Mouse (Mus musculus) adrenal gland, adult 18-20 months (tissue): ENCODE data around the gene Ntrk1. TPM values are rescaled to one million over a fixed set of nuclear protein-coding genes. Genes with fewer than 3 reads are reported as not detected.

ENCODE experiments used
- DNase-seq, 2 experiments: peaks; one replicate each; pipeline ENCODE4 v3.0.0; 2021 to 2022; ENCODE audit warnings: low spot score in 2 of 2
- total RNA-seq, 2 experiments: library from RNA; stranded (reverse); gene quantifications; 1 replicate in 1 of 2; 2 replicates in 1 of 2; pipeline ENCODE4 v1.2.3; 2021

The Ntrk1 gene
- total RNA-seq, 2 experiments from 2014 or later = 7.1 to 12.5 TPM

DNA sequence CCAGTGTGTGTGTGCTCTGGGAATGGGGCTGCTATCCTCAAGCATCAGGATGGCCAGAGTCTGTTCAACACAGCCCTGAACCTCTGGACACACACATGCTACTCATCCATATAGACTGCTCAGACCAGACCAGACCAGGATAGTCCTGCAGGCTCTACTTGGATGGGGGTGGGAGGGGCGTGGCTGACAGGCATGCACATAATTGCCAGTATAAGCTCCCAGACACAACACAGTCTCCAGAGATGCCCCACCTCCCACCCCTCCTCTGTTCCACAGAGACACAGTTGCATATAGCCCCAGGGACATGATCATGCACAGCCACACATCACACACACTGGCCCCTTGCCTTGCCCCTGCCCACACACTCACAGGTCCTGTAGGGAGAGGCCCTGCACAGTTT, 5.7 kb downstream of the Ntrk1 start:
- no peak for DNase-seq

DNA sequence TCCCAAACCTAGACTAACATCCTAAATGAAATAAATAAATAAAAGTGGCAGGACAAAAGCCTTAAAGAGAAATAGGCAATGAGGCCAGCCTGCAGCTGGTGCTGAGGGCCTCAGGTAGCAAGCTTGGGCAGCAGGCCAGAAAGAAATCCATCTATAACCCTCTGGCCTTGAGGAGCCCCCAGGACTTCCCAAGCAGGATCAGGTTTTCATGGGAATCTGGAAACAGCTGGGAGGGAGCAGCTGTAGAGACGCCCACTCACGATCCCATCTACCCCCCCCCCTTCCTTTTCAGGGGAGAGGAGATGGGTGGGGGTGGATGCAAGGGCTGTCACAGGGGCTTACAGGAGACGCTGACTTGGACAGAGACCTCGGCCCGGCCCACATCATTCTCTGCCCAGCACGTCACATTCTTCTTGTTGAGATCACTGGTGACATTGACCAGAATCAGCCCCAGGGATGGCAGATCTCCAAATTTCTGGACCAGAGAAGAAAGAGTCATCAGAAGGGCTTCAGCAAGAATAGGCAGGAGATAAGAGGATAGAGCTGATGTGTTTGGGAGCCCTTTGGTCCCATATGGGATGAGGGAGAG, 9.2 kb downstream of the Ntrk1 start:
- DNase-seq = no peak

DNA sequence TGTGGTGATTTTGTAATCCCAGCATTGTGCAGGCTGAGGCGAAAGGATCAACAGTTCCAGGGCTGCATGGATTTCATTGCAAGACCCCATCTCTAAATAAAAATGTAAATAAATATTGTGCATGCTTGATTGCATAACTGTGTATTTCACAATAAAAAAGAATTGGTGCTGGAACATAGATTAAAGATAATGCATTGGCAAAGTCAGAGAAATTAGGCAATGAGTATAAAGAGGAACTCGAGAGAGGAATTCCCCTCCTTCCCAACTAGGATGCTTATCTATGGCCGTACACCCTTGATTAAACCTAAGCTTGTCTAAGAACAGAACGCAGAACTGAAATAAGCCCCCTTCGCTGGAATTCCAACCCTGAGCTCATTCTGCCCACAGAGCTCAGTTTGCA, 9.8 kb downstream of the Ntrk1 start:
- no peak for DNase-seq

DNA sequence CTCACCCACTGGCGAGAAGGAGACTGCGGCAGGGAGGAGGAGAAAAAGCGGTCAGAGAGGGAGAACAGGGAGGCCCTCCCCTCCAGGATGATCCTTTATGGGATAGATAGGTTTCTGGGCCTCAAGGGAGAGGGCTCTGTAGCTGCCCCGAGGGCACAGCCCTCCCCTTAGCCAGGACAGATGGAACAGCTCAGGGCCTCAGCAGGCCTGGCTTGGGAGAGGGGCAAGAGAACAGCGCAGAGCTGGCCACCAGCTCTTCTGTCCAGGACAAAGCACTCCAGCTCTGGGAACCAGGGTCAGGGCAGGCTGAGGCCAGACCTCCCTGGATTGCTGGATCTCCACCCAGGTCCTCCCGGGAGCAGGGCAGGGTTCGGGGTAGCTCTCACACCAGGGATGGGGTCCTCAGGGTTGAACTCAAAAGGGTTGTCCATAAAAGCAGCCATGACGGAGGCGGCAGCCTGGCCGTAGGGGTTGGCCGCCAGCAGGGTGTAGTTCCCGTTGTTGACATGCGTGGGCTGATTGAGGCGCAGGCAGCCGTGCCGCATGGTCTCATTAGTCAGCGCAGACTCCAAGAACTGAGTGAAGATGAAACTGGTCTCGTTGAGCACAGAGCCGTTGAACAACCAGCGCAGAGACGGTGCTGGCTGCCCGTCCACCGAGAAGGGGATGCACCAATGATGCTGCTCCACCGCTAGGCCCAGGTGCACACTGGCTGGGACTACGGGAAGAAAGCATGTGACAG, 11.5 kb downstream of the Ntrk1 start:
- no peak for DNase-seq

DNA sequence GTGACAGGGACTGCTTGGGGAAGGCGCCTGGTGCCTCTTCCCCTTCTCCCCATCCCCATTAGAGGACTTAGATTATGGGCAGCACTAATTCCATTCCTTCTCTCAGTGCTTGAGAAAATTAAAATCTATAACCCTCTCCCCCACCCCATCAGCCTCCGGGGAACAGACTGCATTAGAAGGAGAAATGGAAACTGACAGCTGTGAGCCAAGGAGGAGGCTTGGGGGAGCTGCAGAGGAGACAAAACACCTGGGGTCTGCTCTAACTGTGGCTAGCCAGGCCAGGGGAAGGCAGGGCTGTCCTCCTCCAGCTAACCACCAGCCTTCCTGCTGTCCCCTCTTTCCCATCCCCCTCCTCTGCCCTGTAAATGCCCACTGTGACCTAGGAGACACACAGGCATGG, 15.9 kb downstream of the Ntrk1 start:
- no peak for DNase-seq

DNA sequence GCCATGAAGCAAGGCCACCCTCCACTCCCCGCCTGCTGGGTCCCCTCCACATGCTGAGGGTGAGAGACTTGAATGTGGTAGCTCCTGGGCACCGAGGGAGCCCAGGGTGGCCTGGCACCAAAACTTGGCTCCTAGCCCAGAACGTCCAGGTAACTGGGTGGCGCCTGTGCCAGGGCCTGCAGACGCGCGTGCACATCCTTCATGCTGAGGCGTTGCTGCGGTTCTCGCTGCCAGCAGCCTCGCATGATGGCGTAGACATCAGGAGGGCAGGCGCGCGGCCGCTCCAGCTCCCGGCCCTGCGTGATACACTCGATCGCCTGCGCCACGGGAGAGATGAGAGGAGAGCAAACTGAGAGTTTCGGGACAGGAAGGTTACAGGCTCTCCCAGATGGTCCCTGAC, 16.7 kb downstream of the Ntrk1 start:
- no peak for DNase-seq

DNA sequence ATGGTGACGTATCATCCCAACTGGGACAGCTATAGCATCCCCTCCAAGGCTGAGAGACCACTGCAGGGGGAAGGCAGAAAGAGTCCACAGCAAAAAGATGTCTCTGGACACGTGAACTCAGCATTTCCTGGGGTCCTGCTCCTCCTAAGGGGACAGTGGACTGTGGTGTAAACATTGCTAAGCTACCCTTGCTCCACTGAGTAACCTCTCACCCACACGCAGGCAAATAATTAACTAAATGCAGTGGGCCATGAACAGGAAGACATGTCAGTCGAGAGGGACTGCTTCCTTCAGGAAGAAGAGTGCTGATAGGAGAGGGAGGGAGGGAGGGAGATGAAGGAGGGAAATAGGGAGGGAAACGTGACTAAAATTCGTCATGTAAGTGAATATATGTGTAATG, 23.9 kb downstream of the Ntrk1 start:
- no peak for DNase-seq

DNA sequence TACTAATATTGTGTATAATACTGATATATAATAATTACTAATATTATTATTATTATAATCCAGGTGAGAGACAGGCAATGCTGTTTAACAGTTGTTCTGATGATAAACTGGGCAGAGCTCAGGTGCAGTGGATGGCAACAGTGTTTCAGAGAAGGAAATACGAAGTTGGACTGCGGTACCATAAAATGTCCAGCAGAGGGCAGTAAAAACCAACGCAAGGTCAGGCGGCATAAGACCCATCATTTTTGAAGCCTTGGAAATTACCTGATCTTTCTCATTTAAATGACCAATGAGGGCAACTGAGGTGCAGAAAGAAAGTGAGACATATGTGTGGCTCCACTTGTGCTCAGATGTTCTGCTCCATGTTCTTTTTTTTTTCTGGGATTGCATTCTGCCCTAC, 24.7 kb downstream of the Ntrk1 start:
- no peak for DNase-seq

DNA sequence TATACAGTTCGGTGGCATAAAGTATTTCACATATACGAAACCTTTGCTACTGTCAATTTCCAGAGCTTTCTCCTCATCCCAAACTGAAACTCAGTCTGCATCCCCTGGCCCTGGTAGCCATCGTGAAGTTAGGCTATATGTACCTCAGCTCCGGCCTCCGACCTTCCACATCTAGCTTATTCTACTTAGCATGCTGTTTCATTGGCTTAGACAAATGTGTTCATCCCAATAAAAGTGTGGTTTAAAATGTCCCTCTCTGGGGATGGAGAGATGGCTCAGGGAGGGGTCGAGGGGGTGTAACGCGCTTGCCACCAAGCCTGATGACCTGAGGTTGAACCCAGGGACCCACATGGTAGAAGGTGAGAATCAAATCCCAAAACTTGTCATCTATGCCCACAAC, 25.5 kb downstream of the Ntrk1 start:
- DNase-seq = no peak

DNA sequence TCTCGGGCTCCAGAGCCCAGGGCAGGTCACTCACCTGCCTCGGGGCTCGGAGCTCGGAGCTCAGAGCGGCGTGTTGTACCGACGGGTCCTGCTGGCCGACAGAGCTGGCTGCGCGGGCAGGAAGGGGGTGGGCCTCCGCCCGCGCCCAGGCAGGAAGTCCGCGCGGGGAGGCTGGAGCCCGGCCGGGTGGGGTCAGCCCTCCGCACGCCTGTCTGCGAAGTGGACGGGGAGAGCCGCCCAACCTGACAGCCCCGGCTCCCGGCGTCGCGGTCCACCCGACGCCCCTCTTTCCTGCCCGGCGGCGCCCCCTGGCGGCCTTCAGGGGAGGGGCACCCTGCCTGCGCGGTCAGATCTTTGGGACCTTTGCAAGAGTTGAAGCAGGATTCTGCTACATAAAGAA, 26.1 kb downstream of the Ntrk1 start:
- DNase-seq = peak; percentile 81 to 89

DNA sequence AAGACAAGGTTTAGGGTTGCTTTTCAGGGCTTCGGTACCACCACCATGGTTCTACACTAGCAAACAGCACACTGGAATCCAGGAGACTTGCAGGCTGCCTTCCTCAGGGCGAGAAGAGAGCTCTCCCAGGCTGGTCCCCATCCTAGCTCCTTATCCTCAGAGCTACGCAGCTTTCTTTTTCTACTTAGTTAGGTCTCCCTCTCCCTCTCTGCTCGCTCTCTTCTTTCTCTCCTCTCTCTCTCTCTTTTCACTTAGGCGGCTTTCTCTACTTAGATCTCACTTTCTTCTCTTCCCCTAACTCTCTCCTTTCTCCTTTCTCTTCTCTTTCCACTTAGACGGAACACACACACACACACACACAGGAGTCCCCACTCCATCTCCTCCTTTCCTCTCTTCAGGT, 26.5 kb downstream of the Ntrk1 start:
- DNase-seq = no peak

DNA sequence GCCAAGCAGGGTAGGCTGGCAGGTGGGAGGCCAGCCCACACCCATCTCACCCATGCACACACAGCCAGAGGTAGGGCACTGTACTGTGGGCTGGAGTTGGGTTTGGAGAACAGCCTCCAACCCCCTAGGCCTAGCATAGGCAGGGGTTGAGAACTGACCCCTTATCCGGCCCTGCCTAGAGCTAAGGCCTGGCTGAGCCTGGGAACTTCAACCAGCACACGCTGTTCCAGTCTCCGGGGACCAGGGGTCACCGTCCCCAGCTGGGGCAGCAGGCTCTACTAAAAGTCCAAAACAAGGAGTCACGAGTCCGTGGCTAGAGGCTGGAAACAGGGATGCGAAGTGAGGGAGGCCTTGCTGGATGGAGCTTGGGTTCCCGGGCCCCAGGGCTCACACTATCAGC, 27.2 kb downstream of the Ntrk1 start:
- no peak for DNase-seq

DNA sequence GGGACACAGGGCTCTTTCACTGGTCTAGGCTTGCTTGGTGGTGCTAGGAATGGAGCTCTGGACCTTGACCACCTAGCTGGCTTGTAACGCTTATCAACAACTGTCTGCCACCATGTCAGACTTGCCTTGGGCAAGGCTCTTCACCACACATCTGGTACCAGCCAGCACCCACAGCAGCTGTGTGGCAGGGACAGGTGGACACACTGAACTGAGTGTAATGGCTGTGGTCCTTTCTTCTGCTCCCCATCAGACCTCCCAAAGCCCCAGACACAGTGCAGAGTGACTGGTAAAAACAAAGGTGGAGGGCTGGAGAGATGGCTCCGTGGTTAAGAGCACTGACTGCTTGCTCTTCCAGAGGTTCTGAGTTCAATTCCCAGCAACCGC, 28.7 kb downstream of the Ntrk1 start:
- no peak for DNase-seq

DNA sequence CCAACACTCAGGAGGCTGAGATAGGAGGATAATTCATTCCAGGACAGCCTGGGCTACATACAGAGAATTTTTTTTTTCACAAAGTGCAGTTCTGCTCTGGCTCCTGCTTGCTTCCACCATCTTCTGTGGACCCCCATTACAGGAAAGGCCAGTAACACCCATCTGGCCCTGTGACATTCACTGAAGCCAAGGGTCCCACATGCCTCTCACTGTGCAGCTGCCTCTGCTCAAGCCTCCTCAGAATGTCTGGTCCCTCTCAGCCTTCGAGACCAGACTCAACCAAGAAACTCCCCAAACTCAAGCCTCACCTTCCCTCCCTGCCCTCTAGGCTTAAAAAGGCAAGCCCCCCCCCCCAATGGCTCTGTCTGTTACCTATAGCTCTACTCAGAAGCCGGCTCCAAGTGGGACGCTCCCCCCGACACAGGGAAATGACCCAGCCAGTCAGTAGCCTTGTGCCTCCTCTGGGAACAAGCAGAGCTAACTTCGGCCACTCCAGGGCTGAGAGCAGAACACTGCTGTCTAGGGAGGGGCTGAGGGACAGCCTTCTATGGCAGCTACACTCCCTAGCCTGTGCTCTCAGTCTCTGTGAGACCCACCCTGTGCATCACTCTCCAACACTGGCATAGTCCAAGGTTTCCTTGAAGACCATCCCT, 29.2 kb downstream of the Ntrk1 start:
- no peak for DNase-seq

DNA sequence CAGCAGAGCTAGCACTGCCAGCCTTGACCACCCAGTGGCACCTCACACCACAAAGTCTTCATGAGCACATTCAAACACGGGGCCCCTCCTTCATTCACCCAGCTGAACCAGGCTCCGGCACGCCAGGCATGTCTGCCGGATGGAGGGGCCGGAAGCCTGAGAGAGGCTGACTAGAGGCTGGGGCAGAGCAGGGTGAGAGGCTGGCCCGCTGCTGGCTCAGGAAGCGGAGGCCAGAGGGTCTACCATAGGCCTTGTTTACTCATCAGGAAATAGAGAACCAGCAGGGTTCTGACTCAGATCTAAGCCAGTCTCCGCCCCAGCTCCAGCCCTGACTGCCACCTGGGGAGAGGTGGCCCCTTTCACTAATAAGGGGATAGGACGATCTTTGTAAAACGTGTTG, 29.9 kb downstream of the Ntrk1 start:
- DNase-seq = peak in 1 of 2 experiments; percentile 46

DNA sequence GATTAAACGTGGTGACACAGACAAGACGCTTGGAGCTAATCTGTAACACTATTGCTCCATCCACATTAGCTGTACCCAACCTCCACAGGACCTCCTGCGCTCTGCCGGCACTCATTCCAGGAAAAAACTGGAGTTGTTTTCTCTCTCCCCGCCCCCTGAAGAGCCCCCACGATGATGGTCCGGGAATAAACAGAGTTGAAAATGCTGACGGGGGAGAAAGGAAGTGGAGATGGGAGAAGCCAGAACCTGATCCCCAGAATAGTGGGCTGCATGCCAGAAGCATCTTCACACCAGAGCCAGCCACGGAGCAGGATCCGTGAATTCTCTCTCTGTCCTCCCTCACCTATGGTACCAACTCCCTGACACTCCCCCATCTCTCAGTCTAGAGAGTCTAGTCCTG, 30.5 kb downstream of the Ntrk1 start:
- DNase-seq = no peak

DNA sequence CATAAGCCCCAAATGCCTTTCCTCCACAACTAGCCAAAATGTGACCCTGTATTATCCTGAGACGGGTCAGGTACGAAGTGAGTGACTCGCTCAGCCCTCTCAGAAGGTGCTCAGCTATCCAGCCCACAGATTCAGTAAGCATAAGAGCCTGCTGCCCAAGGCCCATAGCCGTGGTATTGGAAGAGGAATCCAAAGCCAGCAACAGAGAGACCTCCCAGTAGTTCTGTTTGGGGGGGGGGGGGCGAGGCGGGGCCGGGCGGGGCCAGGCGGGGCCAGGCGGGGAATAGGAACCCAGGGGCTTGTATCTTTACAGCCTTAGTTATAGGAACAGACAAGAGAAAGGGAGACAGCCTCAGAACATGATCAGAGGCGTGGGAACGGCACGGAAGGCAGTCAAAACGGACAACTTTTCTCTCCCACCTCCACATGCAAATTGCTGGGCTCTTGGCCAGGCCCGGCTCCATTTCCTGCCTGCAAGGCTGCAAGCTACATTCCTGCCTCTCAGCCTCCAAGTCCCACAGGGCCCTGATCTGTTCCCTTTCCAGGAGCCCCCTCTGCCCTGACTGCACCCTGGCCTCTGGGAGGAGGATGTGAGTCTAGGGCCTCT, 31.2 kb downstream of the Ntrk1 start:
- DNase-seq = peak in 1 of 2 experiments; percentile 52

DNA sequence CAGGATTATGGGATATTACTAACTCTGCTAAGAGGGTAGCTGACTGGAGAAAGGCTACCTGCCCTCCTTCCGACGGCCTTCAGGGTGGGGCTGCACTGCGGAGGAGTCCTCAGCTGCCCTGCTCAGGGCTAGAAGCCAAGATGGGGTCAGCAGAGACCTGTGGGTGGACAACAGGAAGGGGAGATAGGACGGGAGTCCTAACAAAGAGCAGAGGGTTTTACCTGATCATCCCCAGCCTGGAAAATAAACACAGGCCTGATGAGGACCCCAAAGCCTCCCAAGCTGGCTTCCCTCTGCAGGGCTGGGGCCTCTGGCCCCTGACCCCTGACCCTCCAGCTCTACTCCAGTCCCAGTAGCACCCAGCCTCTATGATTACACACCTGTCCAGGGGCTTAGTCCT, 31.8 kb downstream of the Ntrk1 start:
- no peak for DNase-seq

DNA sequence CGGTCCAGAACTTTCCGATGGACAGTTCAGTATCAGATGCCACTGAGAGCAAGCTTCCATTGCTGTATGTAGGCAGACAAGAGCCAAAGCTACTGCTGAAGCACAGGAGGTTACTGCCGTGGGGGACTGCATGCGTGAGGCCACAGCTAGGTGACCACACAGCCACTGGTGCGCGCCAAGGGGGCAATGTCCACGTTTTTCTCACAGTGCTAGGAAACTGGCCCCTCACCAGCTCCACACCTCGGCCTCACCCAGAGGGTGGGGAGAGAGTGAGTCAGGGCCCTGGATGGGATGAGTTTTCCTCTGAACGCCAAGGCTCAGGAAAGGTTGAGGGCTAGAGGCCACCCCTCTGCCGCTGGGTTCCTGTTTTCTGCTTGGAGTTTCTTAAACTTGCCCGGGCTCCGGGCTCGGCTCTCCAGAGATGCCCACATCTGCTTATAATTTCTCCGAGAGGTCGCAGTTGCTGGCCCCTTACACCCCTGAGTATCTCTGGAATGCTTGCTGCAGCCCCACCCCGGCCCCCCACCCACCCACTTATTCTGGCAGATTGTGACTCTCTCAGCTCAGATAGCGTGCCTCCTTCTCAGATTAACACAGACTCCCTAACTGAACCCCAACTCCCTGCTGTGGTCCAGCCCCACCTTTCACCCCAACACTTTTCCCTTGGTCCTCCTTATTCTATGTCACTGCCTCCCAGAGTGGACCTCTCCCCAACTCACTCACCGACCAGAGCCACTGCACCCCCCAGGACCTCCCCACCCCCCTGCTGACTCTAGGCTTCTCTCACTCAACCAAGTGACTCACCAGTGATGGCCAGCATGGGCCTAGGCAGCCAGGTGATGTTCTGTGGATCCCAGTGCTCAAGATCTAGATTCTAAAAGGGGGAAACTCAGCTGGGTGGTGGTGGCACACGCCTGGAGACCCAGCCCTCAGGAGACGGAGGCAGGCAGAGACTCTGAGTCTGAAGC, 33.3 kb downstream of the Ntrk1 start:
- no peak for DNase-seq

DNA sequence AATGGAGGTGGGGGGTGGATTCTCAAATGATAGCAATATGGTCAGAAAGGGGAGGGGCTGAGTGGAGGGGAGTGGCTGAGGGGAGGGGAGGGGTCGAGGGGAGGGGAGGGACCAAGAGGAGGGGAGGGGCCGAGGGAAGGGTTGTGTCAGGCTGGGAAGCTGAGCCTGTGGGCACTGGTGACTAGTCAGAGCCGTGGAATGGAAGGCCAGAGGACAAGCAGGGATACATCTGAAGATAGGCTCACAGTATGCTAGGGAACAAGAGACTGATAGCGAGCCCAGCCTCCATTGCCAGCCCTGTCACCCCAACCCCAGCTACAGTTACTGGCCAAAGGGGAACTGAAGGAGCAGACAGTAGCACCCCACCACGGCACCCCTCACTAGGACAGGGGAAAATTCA, 36.3 kb downstream of the Ntrk1 start:
- no peak for DNase-seq

DNA sequence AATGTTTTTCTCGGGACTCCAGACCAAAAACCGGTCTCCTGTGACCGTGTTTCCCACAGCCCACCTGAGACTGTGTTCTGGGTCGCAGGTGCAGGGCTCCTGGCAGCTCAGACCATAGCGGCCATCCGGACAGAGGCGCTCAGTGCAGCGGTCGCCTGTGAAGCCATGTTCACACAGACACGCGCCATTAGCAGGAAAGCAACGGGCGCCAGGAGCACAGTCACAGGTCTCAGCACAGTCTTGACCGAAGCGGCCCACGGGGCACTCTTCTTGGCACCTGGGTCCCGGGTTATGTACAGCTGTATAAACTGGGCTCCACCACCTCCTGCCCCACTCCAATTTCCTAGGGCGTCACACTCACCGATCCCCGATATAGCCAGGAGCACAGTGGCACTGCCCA, 38.5 kb downstream of the Ntrk1 start:
- DNase-seq = no peak
